Mouse (Mus musculus) thymus, adult 2 months (tissue): ENCODE data around the gene F11r.

ENCODE experiments used
- CTCF ChIP-seq: fragments of 200-500 bp; IDR thresholded peaks from 2 replicates; pipeline ENCODE4 v1.5.1; 2012; ENCODE audit warnings: mild to moderate bottlenecking, control low read depth, low read length, moderate library complexity, borderline replicate concordance; ENCODE audit not compliant: control insufficient read depth, poor library complexity, insufficient read depth; ENCODE audit errors: extremely low read depth
- POLR2A ChIP-seq: fragments of 200-500 bp; IDR thresholded peaks from 2 replicates; pipeline ENCODE4 v1.6.1; 2012; ENCODE audit warnings: mild to moderate bottlenecking, low read length, control low read depth, moderate library complexity; ENCODE audit not compliant: control insufficient read depth, poor library complexity, insufficient read depth; ENCODE audit errors: extremely low read depth

DNA sequence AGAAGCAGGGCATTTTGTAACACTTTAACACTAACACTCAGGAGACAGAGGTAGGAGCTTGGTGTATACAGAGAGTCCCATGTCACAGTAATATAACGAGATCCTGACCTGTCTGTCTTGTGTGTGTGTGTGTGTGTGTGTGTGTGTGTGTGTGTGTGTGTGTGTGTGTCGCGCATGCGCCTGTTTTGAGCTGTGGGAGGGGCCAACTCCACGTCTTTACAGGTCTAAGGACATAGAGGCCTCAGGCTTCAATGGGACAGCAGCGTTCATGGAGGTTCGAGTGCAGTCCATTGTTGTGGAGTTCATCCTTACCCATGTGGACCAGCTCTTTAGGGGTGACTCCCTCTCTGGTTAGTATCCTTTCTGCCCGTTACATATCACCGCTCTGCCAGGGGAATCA is 34.3 kb upstream of the F11r start:
- no peak for TF ChIP-seq POLR2A
- no peak for TF ChIP-seq CTCF
